In genomic region chr2:91930761-91931291, GRCm38 (mm10) we compare ENCODE assay signal across 8 mouse cellular contexts. TPM values are rescaled to one million over a fixed set of nuclear protein-coding genes. Genes with fewer than 3 reads are reported as not detected.
DNase-seq lines count a peak whose midpoint lies in the region; ATAC-seq lines count a peak whose summit lies in the region.

No protein-coding gene starts in this region.

- H3K9ac ChIP-seq in intestine, embryonic 14.5 days (ENCODE audit: low read length): peak overlapping the region; percentile 99

- H3K4me3 ChIP-seq in intestine, embryonic 14.5 days (ENCODE audit: low read depth, low read length): peak overlapping the region; percentile 90
- H3K4me3 ChIP-seq in midbrain, embryonic 10.5 days: peak overlapping the region; percentile 92

- 2% methylated on average over 23 of the region's 23 CpGs for WGBS in intestine, embryonic 14.5 days
- 2% methylated on average over 23 of the region's 23 CpGs for WGBS in midbrain, embryonic 10.5 days

- peaks cover 24% of the 10 kb centered on the region for H3K36me3 ChIP-seq in intestine, embryonic 14.5 days (ENCODE audit: control insufficient read depth, insufficient read depth, low read length)
- H3K36me3 ChIP-seq in midbrain, embryonic 10.5 days: peaks cover 44% of the 10 kb centered on the region

- peak; percentile 59 for DNase-seq in kidney, adult 11 months
- DNase-seq in kidney, postnatal 10 days: no peak
- DNase-seq in embryo, embryonic 10.5 days (ENCODE audit: low spot score): peak; percentile 64
- DNase-seq in intestine, embryonic 14.5 days (ENCODE audit: low spot score): peak; percentile 75
- peak; percentile 58 for DNase-seq in midbrain, embryonic 10.5 days (ENCODE audit: low spot score)
- no peak for DNase-seq in spleen, adult 12 weeks (ENCODE audit: low spot score)
- no peak for DNase-seq in urinary bladder, postnatal 25 days (ENCODE audit: low spot score)
- DNase-seq in layer of hippocampus, postnatal 14 days (ENCODE audit: low spot score in 2 of 2): no peak

- no peak for ATAC-seq in intestine, embryonic 14.5 days (replicated peaks; ENCODE audit: low FRiP score, low TSS enrichment, low read depth)

- no peaks in the 10 kb centered on the region for H3K27me3 ChIP-seq in intestine, embryonic 14.5 days (replicated peaks; ENCODE audit: control insufficient read depth, insufficient read depth, low read length)
- H3K27me3 ChIP-seq in midbrain, embryonic 10.5 days (ENCODE audit: low read depth, poor library complexity, severe bottlenecking): peaks cover 8% of the 10 kb centered on the region; the same call in 1 of the 2 replicates

- H3K27ac ChIP-seq in intestine, embryonic 14.5 days (ENCODE audit: low read depth): peak overlapping the region; percentile 98
- peak overlapping the region; percentile 100 for H3K27ac ChIP-seq in midbrain, embryonic 10.5 days (replicated peaks)

- H3K9me3 ChIP-seq in intestine, embryonic 14.5 days (ENCODE audit: control insufficient read depth, low read length): no peaks in the 10 kb centered on the region
- H3K9me3 ChIP-seq in midbrain, embryonic 10.5 days (replicated peaks): no peaks in the 10 kb centered on the region

- H3K4me2 ChIP-seq in intestine, embryonic 14.5 days (ENCODE audit: low read length): peak overlapping the region; percentile 76

- peaks cover 25% of the 10 kb centered on the region for H3K4me1 ChIP-seq in intestine, embryonic 14.5 days (replicated peaks; ENCODE audit: control insufficient read depth, insufficient read depth, low read length)
- peaks cover 79% of the 10 kb centered on the region for H3K4me1 ChIP-seq in midbrain, embryonic 10.5 days

RNA-seq across cellular contexts. Expression of gene Mdk, which starts 1.3 kb away (rescaled TPM):
- 973 and 1,126 TPM in 2 replicates for polyA plus RNA-seq in intestine, embryonic 14.5 days (2014; fragmentation: Nextera tagmentation; extraction: Ambion mirVana)
- polyA plus RNA-seq in midbrain, embryonic 10.5 days (2016; fragmentation: Nextera tagmentation; extraction: Ambion mirVana): 1,290 and 1,659 TPM in 2 replicates
- 10 to 100 TPM; 39.5 to 40.9 TPM for total RNA-seq in layer of hippocampus, postnatal 14 days (2021)

RNA-seq across cellular contexts. Expression of gene Chrm4, which starts 3.8 kb away (rescaled TPM):
- polyA plus RNA-seq in intestine, embryonic 14.5 days (2014; fragmentation: Nextera tagmentation; extraction: Ambion mirVana): 0.16 TPM in 1 of 2 replicates, not detected in the other
- polyA plus RNA-seq in midbrain, embryonic 10.5 days (2016; fragmentation: Nextera tagmentation; extraction: Ambion mirVana): 0.81 and 1.0 TPM in 2 replicates
- total RNA-seq in layer of hippocampus, postnatal 14 days (2021): 10 to 100 TPM; 15.1 to 21.2 TPM

RNA-seq across cellular contexts. Expression of gene Gm9821, which starts 14.7 kb away (rescaled TPM):
- polyA plus RNA-seq in intestine, embryonic 14.5 days (2014; fragmentation: Nextera tagmentation; extraction: Ambion mirVana): 0.74 and 0.88 TPM in 2 replicates
- polyA plus RNA-seq in midbrain, embryonic 10.5 days (2016; fragmentation: Nextera tagmentation; extraction: Ambion mirVana): 0.12 and 0.19 TPM in 2 replicates
- not detected for total RNA-seq in layer of hippocampus, postnatal 14 days (2021)

RNA-seq across cellular contexts. Expression of gene Dgkz, which starts 44.8 kb away (rescaled TPM):
- polyA plus RNA-seq in intestine, embryonic 14.5 days (2014; fragmentation: Nextera tagmentation; extraction: Ambion mirVana): 71.9 and 75.6 TPM in 2 replicates
- polyA plus RNA-seq in midbrain, embryonic 10.5 days (2016; fragmentation: Nextera tagmentation; extraction: Ambion mirVana): 28.3 and 35.0 TPM in 2 replicates
- total RNA-seq in layer of hippocampus, postnatal 14 days (2021): 100 to 1,000 TPM; 391 to 416 TPM

Comparison
In these comparisons a context has a peak if more than half of its experiments do, and no peak if none do; other contexts are left out.
1. DNase-seq: peak in kidney, adult 11 months (single experiment), embryo, embryonic 10.5 days (single experiment), intestine, embryonic 14.5 days (single experiment) and midbrain, embryonic 10.5 days (single experiment); none in kidney, postnatal 10 days (single experiment), spleen, adult 12 weeks (single experiment), urinary bladder, postnatal 25 days (single experiment) and layer of hippocampus, postnatal 14 days (0 of 2).